Mouse (Mus musculus) activated CD4-positive, CD25-positive, alpha-beta regulatory T cell, adult 4 months (primary cell): ENCODE measurements around the gene Yars. TPM values are rescaled to one million over a fixed set of nuclear protein-coding genes. Genes with fewer than 3 reads are reported as not detected.
A peak's percentile ranks its signal among the peaks of the same experiment; 100 is the strongest.

Experiments used
- ATAC-seq: one replicate; pipeline ENCODE4 v1.8.0; 2017
- polyA plus RNA-seq, 2 experiments: library from polyadenylated mRNA; unstranded; fragments of 100-300 nt; shearing (Covaris generic); gene quantifications; one replicate each; pipeline ENCODE4 v1.2.1; 2017

The Yars gene
- polyA plus RNA-seq, 2 experiments from 2014 or later: 26.3 to 28.5 TPM

DNA sequence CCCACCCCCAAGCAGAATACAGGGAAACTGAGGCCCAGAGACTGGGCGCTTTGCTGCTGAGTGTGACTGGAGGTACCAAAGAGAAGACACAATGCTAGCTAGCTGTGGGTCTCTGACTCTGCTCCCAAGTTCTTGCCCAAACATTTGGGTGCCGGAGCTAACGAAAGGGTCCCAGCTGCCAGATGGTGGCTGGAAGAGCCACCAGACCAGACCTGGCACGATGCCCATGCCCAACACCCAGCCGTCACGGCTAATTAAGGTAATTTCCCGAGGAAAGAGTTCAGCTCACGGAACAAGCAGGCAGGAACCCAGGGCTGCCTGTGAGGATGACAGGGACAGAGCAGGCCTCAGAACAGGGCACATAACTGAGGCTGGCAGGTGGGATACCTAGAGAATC lies 38.4 kb downstream of the Yars start:
- no peak for ATAC-seq

DNA sequence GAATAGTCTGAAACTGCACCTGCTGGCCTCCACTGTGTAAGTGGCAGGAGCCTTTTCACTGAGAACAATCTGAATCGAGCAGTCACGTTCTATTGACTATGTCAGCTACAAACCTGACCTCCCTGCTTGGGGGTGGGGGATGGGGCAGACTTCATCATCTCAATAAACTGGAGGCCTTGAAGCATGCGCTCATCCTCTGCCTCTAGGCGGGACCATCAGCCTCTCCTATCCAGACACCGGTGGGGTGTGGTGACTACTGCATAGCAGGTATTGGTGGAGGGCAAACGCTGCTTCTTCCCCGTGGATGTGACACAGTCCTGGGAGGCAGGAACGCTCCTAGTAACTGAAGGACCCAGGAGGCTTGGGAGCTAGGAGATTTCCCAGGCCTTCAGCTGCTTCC lies 41.4 kb downstream of the Yars start:
- no peak for ATAC-seq

DNA sequence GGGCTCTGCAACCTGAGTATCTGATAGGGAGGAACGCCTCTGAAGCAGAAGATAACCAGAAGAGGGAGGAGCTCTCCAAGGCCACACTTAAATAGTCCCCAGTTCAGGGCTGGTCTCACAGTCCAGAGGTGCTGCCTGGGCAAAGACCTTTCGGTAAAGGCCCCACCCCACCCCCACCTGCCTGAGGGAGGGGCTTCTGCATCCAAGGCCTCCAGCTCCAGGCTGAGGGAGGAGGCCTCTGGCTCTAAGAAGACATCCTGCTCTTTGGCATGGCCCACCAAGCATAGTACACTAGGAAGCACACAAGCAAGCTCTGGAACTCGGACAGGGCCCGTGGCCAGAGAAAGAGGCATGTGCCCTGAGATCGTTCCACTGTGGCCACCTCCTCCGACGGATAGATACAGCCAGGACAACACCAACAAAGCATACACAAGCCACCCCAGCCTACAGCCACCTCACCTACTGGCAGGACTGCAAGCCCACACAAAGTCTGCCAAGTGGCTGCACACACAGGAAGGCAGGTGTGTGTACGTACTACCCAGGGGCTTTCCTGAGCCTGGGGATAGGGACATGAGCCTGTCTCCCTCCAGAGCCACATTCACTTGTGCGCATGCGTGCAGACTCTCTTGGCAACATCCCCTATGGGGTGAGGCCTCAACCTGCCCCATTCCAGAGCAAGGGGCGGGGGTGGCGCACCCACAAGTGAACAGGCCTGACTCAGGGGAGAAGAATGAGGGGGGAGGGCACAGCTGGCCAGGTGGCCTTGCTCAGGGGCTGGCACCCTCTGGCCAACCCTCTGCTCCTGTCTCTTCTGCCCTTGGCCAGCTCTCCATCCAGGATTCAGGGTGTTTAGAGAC lies 42.3 kb downstream of the Yars start:
- ATAC-seq: no peak

DNA sequence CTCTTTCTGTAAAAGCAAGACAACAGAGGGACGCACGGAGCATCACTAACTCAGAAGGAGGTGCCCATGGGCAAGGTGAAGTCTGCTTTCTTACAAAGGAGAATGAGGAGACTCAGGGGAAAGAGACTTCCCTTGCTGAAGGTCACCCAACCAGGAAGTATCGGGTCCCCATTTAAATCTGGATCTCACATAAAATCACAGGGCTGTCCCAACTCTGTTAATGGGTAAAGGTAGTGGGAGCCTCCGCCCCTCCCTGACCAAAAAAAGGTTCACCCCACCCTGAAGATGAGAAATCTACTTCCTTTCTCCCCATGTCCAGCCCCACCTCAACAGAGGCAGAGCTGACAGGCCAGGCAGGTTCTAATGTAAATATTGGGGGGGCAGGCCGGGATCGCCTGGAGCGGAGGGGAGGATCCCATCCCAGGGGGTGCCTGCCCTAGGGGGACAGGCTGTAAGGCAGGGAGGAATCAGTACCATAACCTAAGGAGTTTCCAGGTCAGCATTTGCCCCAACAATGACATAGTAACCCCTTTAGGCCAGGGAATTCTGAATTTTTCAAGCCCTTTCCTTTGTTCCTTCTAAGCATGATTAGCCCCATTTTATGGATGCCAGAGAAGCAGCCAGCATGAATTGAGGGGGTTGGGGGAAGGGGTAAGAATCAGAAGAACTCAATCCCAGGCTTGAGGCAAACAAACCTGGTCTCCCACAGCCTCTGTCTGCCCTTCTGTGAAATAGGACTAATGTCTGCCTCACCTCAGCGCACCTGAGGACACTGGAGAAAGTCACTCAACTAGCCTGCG lies 43.2 kb downstream of the Yars start:
- ATAC-seq: no peak

DNA sequence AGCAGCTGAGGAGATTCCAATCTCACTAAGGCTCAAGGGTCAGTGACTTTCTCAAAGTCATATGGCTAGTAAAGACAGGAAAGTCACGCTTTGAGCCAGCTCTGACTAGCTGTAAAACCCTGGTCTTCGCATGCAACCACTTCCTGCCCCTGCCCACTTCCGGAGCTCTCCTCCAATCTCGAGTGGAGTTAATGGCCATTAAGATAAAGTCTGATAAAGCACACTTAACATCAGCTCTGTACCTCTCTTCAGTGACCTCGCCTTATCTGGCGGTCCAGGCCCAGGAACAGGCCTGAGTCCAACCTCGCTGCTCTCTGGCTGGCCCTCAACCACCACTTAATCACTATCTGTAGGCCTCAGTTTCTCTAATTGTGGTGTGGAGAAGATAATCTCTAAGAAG lies 44.9 kb downstream of the Yars start:
- peak; percentile 46 for ATAC-seq

DNA sequence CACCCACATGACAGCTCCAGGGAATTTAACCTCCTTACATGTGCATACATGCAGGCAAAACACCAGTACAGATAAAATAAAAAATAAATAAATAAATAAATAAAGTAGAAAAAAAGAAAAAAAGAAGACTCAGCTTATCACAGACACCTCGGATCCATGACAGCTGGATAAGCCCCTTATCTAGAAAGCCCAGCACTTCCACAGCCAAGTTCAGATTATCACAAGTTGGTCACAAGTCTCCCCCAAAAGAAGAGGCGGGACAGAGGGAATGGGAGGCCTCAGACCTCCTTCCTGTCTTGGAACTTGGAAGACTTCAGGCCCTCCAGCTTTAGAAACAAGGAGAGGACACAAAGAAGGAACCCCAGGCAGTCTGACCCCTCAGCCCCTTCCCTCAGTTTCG lies 45.6 kb downstream of the Yars start:
- no peak for ATAC-seq

DNA sequence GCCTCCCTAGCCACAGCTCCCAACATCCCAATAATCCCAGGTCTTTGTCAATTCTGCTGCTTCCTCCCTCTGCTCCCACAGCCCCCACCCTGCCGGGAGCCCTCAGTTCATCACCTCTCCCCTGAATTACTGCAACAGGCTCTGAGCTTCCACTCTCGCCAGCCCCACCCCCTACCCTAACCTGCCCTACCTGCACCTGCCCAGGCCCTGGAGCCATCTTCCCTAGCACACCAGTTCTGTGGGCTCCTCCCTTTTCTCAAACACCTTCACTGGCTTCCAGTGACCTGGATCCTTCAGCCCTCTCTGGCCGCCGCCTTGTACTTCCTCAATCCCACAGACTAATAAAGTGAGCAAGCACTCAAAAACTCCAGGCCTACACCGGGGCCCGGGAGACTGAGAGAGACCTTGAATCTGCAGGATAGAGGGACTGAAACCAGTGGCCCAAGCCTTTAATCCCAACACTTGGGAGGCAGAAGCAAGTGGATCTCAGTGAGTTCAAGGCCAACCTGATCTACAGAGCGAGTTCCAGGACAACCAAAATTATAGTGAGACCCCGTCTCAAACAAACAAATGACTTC lies 46.8 kb downstream of the Yars start:
- ATAC-seq: no peak

DNA sequence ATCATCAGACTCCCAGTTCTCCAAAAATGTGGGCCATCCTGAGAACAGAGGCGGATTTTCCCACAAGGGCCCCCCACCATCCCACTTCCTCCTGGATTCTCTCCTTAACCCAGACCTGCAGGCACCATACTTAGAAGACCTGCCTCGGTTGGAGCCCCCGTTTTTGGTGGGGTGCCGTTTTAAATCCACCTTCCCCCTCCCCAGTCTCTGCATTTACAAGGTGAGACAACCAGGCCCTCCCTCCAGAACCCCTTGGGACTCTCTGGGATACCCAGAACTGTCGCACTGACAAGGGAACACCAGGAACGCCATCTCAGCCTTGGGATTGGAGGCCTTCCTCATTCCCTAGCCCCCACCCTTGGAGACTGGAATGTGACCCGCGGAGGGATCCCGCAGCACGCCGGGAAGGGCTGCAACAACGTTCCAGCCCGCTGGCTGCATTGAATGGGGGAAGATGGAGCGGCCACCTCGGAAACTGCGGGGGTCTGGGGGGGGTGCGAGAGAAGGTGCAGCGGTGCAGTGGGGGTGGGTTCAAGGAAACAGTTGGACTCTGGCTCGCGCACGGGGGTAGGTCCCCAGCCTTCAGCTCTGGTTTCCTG lies 48.4 kb downstream of the Yars start:
- ATAC-seq: no peak

DNA sequence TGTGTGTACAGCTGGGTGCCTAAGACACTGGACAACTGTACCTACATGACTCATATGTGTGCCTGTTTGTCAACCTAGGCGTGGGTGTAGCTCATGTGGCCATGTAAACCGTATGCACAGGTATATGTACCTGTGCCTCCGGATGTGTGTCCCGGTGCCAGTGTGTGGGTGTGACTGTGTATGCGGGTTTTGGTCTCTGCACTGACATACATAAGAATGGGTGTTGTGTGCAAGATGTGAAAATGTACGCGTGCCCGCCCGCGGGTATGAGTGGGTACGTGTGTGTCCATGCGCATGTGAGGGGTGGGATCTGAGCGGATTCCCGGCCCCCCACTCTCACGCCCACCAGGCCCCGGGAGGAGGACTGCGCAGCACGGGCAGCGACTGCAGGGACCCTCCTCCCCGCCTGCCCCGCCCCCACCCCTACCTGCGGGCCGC lies 49.0 kb downstream of the Yars start:
- ATAC-seq: no peak

DNA sequence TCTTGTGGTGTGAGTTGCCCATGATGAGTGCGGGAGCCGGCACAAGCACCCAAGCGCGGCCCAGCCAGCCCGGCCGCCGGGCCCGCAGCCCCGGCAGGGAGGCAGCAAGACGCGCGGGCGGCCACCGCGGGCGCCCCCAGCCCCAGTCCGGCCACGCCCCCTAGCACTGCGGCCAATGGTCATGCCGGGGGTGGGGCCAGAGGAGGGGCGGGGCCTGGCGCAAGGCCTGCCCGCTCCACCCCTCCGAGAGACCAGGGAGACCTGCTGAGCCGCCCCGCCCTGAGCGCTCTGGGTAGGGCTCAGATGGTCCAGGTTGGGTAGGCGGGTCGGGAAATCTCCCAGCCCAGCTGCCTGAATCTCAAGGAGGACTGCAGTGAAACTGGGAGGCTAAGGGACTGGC lies 49.5 kb downstream of the Yars start:
- no peak for ATAC-seq

DNA sequence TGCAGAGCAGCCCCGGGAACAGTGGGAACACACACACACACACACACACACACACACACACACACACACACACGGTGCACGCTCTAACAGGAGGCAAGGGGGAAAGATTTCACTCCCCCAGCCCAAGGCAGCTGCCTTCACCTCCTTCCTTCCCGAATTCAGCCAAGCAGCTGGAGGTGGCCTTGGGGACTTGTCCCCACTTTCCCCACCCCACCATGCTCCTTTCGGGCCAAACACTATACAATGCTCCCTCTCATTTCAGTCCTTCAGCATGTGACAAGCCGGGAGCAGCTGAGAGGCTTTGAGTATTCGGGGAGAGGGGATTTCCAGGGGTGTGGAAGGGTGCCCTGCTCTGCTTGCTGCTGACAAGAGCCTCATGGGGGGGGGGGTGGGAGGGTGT lies 52.3 kb downstream of the Yars start:
- ATAC-seq: no peak

DNA sequence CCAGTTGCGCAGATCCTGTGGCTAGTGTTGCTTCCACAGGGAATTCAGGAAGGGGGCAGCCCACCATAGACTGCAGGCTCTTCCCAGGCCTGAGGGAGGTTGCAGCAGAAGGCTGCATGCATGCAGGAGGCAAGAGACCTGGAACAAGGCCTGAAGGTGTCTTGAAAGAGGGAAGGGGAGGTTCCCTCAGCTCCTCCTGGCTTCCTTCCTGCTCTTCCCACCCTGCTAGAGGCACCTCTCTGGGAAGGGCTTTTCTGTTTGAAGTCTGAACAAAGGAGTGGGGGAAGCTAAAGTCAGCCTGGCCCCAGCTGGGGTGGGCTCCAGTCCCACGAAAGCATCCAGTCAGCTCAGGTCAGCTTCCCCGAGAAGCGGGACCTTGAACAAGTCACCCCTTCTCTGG lies 52.8 kb downstream of the Yars start:
- ATAC-seq: no peak

DNA sequence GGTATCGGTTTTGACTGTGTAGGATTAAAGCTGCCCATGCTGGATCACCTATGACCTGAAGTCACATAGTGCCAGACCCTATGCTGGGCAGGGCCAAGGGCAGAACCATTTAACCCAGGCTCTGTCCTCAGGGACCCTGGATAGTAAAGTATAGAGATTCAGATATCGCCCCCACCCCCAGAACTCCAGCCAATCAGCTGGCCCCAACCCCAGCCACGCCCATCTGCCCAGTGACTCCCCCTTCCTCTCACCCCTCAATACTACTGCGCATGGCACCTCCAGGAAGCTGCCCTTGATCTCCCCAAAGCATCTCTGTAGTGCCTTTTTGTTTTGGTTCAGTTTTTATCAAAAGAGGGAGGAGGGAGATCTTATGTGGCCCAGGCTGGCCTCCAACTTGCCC lies 53.2 kb downstream of the Yars start:
- ATAC-seq: no peak

DNA sequence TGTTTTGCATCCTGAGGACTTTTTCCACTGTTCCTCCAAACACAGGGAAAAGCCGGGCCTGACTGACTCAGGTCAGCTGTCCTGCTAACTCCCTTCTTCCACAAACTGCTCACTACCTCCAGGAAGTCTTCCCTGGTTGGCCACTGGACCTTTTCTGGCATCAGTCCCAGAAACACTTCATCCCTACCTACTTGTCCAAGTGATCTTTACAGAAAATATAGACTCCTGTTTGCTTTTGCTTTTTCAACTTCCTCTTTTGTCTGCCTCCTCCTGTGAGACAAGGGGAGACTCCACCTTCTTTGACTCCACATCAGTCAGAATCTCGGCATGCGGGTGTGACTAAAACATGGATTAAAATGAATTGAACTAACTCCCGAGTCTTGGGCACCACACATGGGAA lies 55.2 kb downstream of the Yars start:
- no peak for ATAC-seq

DNA sequence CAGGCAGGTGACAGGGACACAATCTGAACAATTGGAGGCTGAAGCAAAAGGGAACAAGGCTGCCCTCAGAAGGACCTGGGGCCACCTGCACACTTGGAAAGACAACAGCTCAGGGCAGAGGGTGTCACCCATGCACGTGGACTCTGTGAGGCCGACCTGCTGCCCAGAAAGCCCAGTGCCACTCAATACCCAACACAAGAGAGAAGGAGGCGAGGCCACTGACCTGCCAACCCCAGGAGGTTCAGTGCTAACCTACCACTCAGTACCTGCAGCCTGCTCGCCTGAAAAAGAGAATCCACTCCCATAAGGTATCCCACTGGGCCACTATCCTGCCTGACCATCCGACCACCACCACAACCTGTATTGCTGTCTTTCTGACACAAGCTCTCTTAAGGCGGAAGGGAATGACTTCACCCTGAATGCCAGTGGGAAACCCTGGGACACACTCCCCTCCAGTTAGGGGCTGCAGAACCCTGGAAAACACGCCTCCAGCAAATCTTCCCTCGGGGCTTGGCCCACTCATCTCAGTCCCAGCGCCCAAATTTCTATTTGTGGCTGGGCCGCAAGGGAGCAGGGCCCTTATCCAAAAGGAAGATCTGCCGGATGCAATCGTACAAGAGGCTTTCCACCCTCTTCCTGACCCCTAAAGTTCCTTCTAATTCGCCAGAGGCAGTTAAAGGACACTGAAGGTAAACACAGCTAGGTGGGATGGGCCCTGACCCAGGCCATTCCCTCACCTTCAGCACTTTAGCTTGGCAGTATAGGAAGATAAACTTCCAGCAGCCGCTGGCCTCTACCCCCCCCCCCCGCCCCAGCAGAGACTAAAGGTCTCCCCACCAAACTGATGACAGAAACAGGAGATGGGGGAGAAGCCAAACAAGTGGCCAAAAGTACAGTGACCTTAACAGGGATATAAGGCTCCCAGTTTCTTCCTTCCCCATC lies 57.1 kb downstream of the Yars start:
- no peak for ATAC-seq

DNA sequence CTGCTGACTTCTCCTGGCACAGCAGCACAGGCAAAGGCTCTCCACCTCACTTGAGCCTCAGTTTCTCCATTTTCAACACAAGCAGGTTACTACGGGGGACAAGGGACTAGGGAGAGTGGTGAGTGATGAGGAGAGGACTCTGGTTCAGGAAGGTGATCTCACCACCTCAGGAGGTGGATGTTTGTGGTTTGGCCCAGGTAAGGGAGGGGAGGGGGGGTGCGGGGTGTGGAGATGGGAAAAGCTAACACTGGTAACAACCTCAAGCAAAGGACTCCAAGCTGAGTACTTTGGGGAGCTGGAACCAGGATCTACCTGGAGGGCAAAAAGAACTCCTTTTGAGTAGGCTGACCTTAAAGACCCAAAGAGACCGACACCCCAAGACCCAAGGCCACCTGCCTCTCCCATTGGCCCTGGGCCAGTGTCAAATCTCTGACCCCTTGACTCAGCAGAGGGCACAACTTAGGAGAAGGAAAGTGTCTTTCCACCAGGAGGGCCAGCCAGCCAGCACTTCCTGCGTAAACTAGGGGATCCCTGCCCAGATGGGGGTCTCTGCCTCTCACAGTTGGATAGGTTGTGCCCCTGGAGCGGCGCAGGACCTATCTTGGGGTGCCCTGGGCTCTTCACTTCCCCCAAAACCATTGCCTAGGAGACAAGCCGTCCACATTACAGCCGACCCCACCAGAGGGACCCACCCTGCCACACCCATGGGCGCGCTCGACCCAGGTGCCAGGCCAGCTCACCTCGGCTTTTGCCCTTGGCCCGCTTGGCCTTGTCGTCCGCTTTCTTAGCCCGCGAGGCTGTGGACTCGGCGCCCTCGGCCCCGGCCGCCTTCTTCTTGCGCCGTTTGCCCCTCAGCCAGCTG lies 58.1 kb downstream of the Yars start:
- no peak for ATAC-seq

DNA sequence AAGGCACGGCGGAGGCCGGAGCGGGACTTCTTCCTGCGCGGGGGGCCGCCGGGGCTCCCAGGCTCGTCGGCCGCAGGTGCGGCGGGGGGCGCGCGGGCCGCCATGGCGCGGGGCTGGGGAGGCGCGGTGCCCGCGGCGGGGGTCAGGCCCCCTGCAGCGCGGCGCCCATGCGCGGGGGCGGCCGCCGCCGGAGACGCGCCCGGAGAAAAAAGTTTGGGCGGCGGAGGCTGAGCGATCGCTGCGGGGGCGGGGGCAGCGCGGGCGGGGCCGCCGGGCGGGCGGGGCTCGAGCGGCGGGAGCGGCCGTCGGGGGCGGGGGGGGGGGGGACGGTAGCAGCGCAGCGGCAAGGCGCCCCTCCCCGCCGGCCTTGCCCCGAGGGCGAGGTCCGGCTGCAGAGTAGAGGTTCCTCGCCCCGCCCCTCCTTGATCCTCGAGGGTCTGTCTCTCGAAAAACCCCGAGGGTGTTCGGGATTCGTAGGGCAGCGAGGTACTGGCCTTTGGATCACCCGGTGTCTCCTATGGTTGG lies 58.7 kb downstream of the Yars start:
- no peak for ATAC-seq

DNA sequence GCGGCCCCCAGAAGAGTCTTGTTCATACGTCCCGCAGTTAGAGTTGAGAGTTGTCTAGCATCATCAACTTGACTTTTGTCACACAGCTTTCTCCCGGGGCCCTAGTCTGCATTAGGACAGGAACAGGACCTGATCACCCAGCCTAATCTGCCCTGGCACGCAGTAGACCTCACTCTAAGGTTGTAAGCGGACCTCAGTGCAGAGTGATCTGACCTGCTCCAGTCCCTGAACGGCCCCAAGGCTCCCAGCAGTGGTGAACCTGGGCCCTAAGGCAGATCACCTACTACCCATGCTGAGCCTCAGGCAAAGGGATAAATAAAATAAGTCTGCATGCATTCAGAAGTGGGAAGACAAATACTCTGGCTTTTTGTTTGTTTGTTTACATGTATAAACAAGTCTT lies 59.7 kb downstream of the Yars start:
- no peak for ATAC-seq

DNA sequence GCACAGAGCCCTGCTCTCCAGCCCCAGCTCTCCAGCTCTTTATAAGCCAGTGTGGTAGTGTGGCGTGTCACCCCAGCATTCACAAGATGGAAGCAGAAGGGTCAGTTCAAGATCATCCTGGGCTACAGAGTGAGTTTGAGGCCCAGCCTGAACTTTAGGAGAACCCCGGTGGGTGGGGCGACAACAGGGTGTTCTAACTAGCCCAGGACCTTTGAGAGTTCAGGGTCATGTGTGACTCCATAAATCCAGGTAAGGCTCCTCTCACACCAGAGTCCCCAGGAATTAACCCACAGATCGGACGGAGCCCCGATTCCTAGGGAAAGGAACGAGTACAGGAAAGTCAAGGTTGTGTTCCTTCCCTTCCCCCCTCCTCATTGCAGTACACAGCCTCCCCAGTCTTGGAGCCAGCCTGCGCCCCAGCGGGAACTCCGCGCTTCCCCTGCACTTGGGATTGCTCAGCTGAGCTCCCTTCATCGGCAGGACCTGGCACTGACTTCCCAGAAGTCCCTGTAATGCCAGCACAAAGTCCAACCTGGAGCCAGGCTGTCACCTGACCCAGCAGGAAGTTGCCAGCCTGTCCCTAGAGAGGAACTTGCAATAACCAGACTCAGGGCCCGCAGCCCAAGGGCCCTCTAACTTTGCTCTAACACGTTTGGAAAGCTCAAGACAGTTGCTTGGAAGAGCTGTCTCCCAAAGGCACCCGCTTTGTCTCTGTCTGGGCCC lies 61.4 kb downstream of the Yars start:
- ATAC-seq: no peak

DNA sequence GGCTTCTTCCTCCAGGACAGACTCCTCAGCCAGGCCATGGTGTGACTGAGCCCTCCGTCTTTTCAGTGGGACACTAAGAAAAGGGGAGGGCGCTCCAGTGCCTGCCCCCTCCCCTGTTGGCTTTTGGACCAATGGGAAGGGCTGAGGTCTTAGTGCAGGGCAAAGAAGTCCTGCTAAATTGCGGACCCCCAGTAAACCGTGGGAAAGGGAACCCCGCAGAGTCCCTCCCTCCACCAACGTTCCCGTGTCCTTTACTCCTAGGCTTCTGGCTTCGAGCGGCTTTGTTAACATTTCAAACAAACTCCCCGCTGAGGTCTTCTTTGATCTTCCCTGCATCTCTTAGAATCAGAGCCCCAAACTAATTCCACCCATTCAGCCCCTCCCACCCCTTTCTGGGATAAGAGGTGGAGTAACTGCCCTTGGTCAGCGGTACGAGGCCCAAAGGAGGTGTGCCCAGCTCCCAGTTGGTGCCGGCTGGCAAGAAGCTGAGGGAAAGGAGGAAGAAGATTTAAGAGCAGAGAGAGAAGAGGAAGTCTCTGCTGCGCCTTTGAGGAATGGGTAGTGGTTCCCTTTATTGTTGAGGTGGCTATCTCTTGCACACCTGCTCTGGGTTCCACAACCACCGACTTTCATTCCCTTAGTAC lies 62.0 kb downstream of the Yars start:
- no peak for ATAC-seq
